Mouse (Mus musculus) erythroid progenitor cell, adult 5-6 weeks (primary cell): ENCODE data around the gene Irf5. TPM values are rescaled to one million over a fixed set of nuclear protein-coding genes. Genes with fewer than 3 reads are reported as not detected.

ENCODE experiments used
- total RNA-seq, 2 experiments: library from RNA; stranded (forward) in 1 of 2; stranded (reverse) in 1 of 2; fragments of 150-400 nt in 1 of 2; fragments of 186-747, 209-891 nt in 1 of 2; gene quantifications; 2 replicates each; pipeline versions ENCODE4 v1.2.3 to v1.2.4; 2015 to 2017; ENCODE audit warnings: low replicate concordance in 2 of 2

Irf5 gene
- total RNA-seq, 2 experiments from 2014 or later: 2.5 to 13.5 TPM

Other genes starting within 250 kb of the Irf5 start
- not detected in 2 replicates for gene Fam71f2, start 247.0 kb upstream of the Irf5 start, total RNA-seq (2015; ENCODE audit: low replicate concordance)
- gene Fam71f2, start 247.0 kb upstream of the Irf5 start, total RNA-seq (2017; ENCODE audit: low replicate concordance): not detected in 2 replicates
- not detected in 2 replicates for gene Fam71f1, start 207.5 kb upstream of the Irf5 start, total RNA-seq (2015; ENCODE audit: low replicate concordance)
- gene Fam71f1, start 207.5 kb upstream of the Irf5 start, total RNA-seq (2017; ENCODE audit: low replicate concordance): not detected in 2 replicates
- 23.1 and 26.7 TPM in 2 replicates for gene Calu, start 178.6 kb upstream of the Irf5 start, total RNA-seq (2015; ENCODE audit: low replicate concordance)
- gene Calu, start 178.6 kb upstream of the Irf5 start, total RNA-seq (2017; ENCODE audit: low replicate concordance): 41.5 and 53.8 TPM in 2 replicates
- gene Opn1sw, start 138.2 kb upstream of the Irf5 start, total RNA-seq (2015; ENCODE audit: low replicate concordance): not detected in 2 replicates
- gene Opn1sw, start 138.2 kb upstream of the Irf5 start, total RNA-seq (2017; ENCODE audit: low replicate concordance): not detected in 2 replicates
- not detected in 2 replicates for gene Ccdc136, start 130.3 kb upstream of the Irf5 start, total RNA-seq (2015; ENCODE audit: low replicate concordance)
- gene Ccdc136, start 130.3 kb upstream of the Irf5 start, total RNA-seq (2017; ENCODE audit: low replicate concordance): not detected in 2 replicates
- gene Flnc, start 93.4 kb upstream of the Irf5 start, total RNA-seq (2015; ENCODE audit: low replicate concordance): not detected in 2 replicates
- gene Flnc, start 93.4 kb upstream of the Irf5 start, total RNA-seq (2017; ENCODE audit: low replicate concordance): not detected in 2 replicates
- gene Atp6v1f, start 58.9 kb upstream of the Irf5 start, total RNA-seq (2015; ENCODE audit: low replicate concordance): 66.7 and 71.7 TPM in 2 replicates
- gene Atp6v1f, start 58.9 kb upstream of the Irf5 start, total RNA-seq (2017; ENCODE audit: low replicate concordance): 24.1 and 45.5 TPM in 2 replicates
- gene Atp6v1fnb, start 55.2 kb upstream of the Irf5 start, total RNA-seq (2015; ENCODE audit: low replicate concordance): not detected in 2 replicates
- gene Atp6v1fnb, start 55.2 kb upstream of the Irf5 start, total RNA-seq (2017; ENCODE audit: low replicate concordance): 0.64 TPM in 1 of 2 replicates, not detected in the other
- not detected in 2 replicates for gene Kcp, start 18.7 kb upstream of the Irf5 start, total RNA-seq (2015; ENCODE audit: low replicate concordance)
- not detected in 2 replicates for gene Kcp, start 18.7 kb upstream of the Irf5 start, total RNA-seq (2017; ENCODE audit: low replicate concordance)
- gene Tnpo3, start 83.3 kb downstream of the Irf5 start, total RNA-seq (2015; ENCODE audit: low replicate concordance): 47.6 and 105 TPM in 2 replicates
- 50.4 and 57.9 TPM in 2 replicates for gene Tnpo3, start 83.3 kb downstream of the Irf5 start, total RNA-seq (2017; ENCODE audit: low replicate concordance)
- 519 and 520 TPM in 2 replicates for gene Tspan33, start 167.6 kb downstream of the Irf5 start, total RNA-seq (2015; ENCODE audit: low replicate concordance)
- gene Tspan33, start 167.6 kb downstream of the Irf5 start, total RNA-seq (2017; ENCODE audit: low replicate concordance): 729 and 794 TPM in 2 replicates
- gene Smo, start 208.9 kb downstream of the Irf5 start, total RNA-seq (2015; ENCODE audit: low replicate concordance): 1.1 and 2.5 TPM in 2 replicates
- 0.08 and 0.77 TPM in 2 replicates for gene Smo, start 208.9 kb downstream of the Irf5 start, total RNA-seq (2017; ENCODE audit: low replicate concordance)
- gene Ahcyl2, start 241.4 kb downstream of the Irf5 start, total RNA-seq (2015; ENCODE audit: low replicate concordance): 48.6 and 49.7 TPM in 2 replicates
- gene Ahcyl2, start 241.4 kb downstream of the Irf5 start, total RNA-seq (2017; ENCODE audit: low replicate concordance): 35.2 and 55.4 TPM in 2 replicates